Mouse (Mus musculus) embryonic facial prominence, embryonic 11.5 days (tissue): ENCODE measurements at regions not wholly inside any gene's neighbourhood (a gene's known extent, or its start where the extent isn't known, plus 50 kb on each side); places are given as distances from the start of the nearest gene placed in this dataset.
A peak's percentile ranks its signal among the peaks of the same experiment; 100 is the strongest.

ENCODE experiments used
- ATAC-seq: fragments of 200-750 bp; cut with Nextera tagmentation; replicated peaks from 2 replicates; pipeline ENCODE4 v1.8.0; 2017; ENCODE audit warnings: low read depth; ENCODE audit not compliant: insufficient number of reproducible peaks, low FRiP score, low TSS enrichment
- DNase-seq: peaks from one replicate; pipeline ENCODE4 v3.0.0-alpha.2; 2015; ENCODE audit warnings: low spot score
- H3K27ac ChIP-seq: fragments of 300-500 bp; sonication (generic); replicated peaks from 2 replicates; pipeline ENCODE4 v1.5.1; 2014; ENCODE audit warnings: mild to moderate bottlenecking, low read depth, low read length, control low read depth
- H3K27me3 ChIP-seq: fragments of 300-500 bp; sonication (generic); 2 replicates; pipeline ENCODE4 v1.6.1; 2014; ENCODE audit warnings: mild to moderate bottlenecking, low read length, moderate library complexity, mixed read lengths; ENCODE audit not compliant: control insufficient read depth, insufficient read depth
- H3K36me3 ChIP-seq: fragments of 300-500 bp; sonication (generic); replicated peaks from 2 replicates; pipeline ENCODE4 v1.6.1; 2014; ENCODE audit warnings: low read depth, mild to moderate bottlenecking, low read length, moderate library complexity, mixed read lengths; ENCODE audit not compliant: control insufficient read depth, insufficient read depth
- H3K4me1 ChIP-seq: fragments of 300-500 bp; sonication (generic); 2 replicates; pipeline ENCODE4 v1.6.1; 2014; ENCODE audit warnings: low read length, mixed read lengths; ENCODE audit not compliant: control insufficient read depth, insufficient read depth
- H3K4me2 ChIP-seq: fragments of 300-500 bp; sonication (generic); 2 replicates; pipeline ENCODE4 v1.6.1; 2014; ENCODE audit warnings: low read depth, mild to moderate bottlenecking, control low read depth, low read length, moderate library complexity
- H3K4me3 ChIP-seq: fragments of 300-500 bp; sonication (generic); 2 replicates; pipeline ENCODE4 v1.5.1; 2014; ENCODE audit warnings: low read depth, low read length, control low read depth
- H3K9ac ChIP-seq: fragments of 300-500 bp; sonication (generic); replicated peaks from 2 replicates; pipeline ENCODE4 v1.6.1; 2014; ENCODE audit warnings: mild to moderate bottlenecking, control low read depth, low read length
- H3K9me3 ChIP-seq: fragments of 300-500 bp; sonication (generic); replicated peaks from 2 replicates; pipeline ENCODE4 v1.6.1; 2016; ENCODE audit warnings: mild to moderate bottlenecking, low read length, inconsistent platforms, mixed read lengths; ENCODE audit not compliant: control insufficient read depth
- WGBS: fragments of 180-500 bp; shearing (Covaris S2); extraction: QIAGEN DNeasy Blood & Tissue Kit; methylation state at CpG from one replicate; pipeline ENCODE4 v1.1.7; 2014; 5-methylcytosine and 5-hydroxymethylcytosine counted together

DNA sequence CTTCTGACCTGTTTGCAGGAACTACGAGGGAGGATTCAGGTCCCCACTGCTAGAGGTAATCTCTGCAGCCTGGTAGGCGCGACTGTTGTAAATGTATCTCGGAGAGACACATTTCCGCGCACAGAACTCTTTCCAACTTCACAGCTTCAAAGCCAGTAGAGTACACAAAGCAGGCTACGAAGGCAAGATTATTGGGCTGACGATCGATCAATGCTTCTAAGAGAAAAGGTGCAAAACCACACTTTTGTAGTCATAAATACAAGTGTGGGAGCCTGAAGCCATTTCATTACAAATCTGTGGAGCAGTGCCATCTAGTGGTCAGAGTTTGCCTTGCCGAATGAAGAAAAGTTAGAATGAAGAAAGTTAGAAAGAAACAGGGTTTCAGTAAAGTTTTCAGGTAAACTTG lies 118.9 kb upstream of the Zc3h12c start:
- no peak overlapping the region for H3K27ac ChIP-seq
- 8% methylated on average over 10 of the region's 10 CpGs for WGBS
- peak; percentile 87 for DNase-seq

DNA sequence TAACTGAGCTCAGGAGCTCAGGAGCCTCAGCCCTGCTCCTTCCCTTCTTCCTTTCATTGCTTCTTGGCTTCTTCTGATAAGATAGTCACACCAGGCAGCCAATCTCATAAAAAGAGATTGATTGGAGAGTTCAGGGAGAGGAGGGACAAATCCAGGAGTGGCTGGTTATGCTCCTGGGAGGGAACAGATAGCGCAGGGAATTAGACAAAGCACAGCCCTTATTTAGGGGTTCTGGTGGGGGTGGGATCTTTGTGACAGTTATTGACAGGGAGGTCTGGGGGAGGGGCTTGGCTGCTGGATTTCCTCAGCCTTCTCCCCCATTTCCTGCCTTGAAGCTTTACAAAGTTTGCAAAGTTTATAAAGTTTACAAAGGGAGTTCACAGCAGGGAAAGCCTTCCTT lies 117.7 kb upstream of the Zc3h12c start:
- Histone ChIP-seq H3K9ac (no peak overlapping the region), H3K36me3 (no peaks in the 10 kb centered on the region), H3K4me1 (no peaks in the 10 kb centered on the region), H3K4me2 (no peak overlapping the region), H3K4me3 (no peak overlapping the region), H3K27ac (no peak overlapping the region), H3K9me3 (no peaks in the 10 kb centered on the region), H3K27me3 (no peaks in the 10 kb centered on the region)
- WGBS: 16% methylated on average over 1 of the region's 1 CpGs
- DNase-seq (no peak), ATAC-seq (no peak)

More for the DNA sequence above, 118.9 kb upstream of the Zc3h12c start:
- H3K36me3 ChIP-seq: no peaks in the 10 kb centered on the region
- 0 out of 2 replicates have a peak overlapping the region, but pooled peaks have one; percentile 18 for H3K9ac ChIP-seq
- H3K4me1 ChIP-seq: no peaks in the 10 kb centered on the region
- H3K9me3 ChIP-seq: no peaks in the 10 kb centered on the region
- no peak for ATAC-seq
- peak overlapping the region; percentile 14; the same call in 1 of the 2 replicates for H3K4me3 ChIP-seq
- peak overlapping the region; percentile 38; the same call in 1 of the 2 replicates for H3K4me2 ChIP-seq
- H3K27me3 ChIP-seq: no peaks in the 10 kb centered on the region

DNA sequence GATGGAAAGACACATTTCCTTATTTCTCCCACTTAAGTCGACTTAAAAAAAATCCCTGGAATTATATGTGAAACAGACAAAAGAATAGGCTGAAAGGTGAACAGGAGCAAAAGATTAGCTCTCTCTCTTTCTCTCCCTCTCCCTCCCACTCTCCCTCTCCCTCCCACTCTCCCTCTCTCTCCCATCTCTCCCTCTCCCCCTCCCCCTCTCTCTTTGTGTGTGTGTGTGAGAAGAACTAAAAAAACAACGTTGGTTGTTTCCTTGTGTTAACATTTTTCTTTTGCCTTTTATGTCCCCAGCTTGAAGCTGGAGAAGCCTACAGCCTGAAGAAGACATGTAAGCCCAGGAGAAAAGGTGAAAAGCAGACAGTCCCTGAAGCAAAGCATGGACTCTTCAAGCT lies 115.2 kb upstream of the Zc3h12c start:
- Histone ChIP-seq H3K27ac (no peak overlapping the region), H3K9ac (no peak overlapping the region), H3K9me3 (no peaks in the 10 kb centered on the region), H3K4me2 (no peak overlapping the region), H3K36me3 (no peaks in the 10 kb centered on the region), H3K4me1 (no peaks in the 10 kb centered on the region), H3K27me3 (no peaks in the 10 kb centered on the region), H3K4me3 (no peak overlapping the region)
- WGBS: 22% methylated on average over 2 of the region's 2 CpGs
- no peak for DNase-seq
- ATAC-seq: no peak

DNA sequence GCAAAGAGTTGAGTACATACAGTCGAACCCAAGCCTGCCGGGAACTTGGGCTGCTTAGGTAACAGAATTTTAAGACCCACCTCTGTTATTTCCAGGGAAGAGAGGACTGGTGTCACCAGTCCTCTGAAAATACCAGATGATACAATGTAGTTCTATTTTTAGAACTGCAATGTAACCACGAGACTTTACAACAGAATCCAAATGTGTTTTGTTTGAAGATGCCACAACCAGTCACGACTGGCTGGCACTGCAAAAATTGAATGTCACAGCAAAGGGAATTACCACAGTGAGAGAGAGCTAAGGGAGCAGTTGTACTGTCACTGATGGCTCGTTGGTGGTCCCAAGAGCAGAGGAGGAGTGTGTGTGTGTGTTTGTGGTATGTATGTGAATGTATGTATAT lies 112.6 kb upstream of the Zc3h12c start:
- Histone ChIP-seq H3K9ac (no peak overlapping the region), H3K4me1 (no peaks in the 10 kb centered on the region), H3K4me2 (no peak overlapping the region), H3K27ac (no peak overlapping the region), H3K9me3 (no peaks in the 10 kb centered on the region), H3K4me3 (no peak overlapping the region), H3K27me3 (no peaks in the 10 kb centered on the region), H3K36me3 (no peaks in the 10 kb centered on the region)
- 74% methylated on average over 5 of the region's 5 CpGs for WGBS
- ATAC-seq (no peak), DNase-seq (no peak)

DNA sequence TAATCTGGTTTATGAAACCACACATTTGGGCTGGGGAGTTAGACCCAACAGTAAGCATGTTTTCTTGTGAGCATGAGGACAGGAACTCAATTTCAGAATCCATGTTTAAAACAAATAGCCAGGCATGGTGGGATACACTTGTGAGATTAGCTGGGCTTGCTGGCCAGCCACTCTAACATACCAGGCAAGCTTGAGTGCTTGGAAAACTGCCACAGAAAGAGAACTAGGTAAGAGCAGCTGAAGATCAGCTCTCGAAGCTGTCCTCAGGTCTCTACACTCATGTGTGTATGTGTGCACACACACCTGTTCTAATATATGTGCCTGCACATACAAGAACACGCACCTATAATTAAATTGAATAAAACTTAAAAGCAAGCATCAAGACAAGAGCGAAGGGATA lies 112.2 kb upstream of the Zc3h12c start:
- no peaks in the 10 kb centered on the region for H3K9me3 ChIP-seq
- H3K4me3 ChIP-seq: no peak overlapping the region
- no peaks in the 10 kb centered on the region for H3K36me3 ChIP-seq
- DNase-seq (no peak), ATAC-seq (no peak)
- no peak overlapping the region for H3K4me2 ChIP-seq
- no peaks in the 10 kb centered on the region for H3K4me1 ChIP-seq
- H3K27me3 ChIP-seq: no peaks in the 10 kb centered on the region
- WGBS: 91% methylated on average over 3 of the region's 3 CpGs
- H3K27ac ChIP-seq: no peak overlapping the region
- no peak overlapping the region for H3K9ac ChIP-seq

DNA sequence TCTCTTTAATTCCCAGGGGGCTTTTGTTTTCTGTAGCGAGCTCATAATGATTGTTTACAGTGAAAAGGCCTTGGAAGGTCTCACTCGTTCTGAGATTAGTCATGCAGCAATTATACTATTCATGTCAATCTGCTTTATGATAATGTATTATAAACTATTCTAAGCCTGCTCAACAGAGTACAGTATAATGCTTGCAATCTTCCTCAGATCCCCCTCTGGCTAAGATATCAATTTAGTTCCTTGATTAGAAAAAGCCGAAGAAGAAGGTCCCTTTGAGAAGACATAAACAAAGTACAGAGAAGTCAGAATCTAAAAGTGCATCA lies 110.3 kb upstream of the Zc3h12c start:
- Histone ChIP-seq H3K4me2 (no peak overlapping the region), H3K4me3 (no peak overlapping the region)
- WGBS: 41% methylated on average over 3 of the region's 3 CpGs

DNA sequence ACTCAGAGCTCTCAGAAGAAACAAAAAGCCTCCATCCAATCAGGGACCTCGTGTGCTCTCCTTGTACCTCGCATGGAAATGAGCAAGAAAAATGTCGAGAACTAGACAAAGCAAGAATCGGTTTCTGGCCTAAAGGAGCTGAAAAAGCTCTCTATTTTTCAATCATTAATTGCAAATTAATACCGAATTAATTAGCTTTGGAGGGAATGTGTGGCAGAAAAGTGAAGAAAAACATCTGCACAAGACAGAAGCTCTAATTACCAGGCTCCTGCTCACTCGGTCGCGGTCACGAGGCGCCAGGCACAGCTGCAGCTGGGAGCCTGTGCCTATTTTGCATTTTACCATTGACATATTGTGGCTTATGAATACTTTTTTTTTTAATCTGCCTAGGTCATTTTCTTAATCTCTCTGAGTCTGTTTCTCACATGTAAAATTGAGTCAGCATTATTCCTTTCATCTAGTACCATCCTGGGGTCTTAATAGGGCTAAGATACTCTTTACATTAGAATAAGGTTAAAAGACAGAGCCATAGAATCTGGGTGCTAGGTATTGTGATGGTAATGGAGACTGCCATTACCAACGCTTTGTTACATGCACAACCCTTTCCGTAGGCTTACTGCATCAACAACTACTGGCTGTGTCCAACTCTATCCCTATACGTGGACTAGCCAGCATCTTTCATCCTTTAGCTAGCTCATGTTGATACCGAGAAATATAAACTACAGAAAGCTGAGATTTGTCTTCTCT lies 109.8 kb upstream of the Zc3h12c start:
- DNase-seq (peak; percentile 42), ATAC-seq (no peak)
- H3K9me3 ChIP-seq: no peaks in the 10 kb centered on the region
- WGBS: 35% methylated on average over 14 of the region's 14 CpGs
- H3K4me3 ChIP-seq: no peak overlapping the region
- no peaks in the 10 kb centered on the region for H3K4me1 ChIP-seq
- H3K27ac ChIP-seq: no peak overlapping the region
- no peak overlapping the region for H3K4me2 ChIP-seq
- no peaks in the 10 kb centered on the region for H3K36me3 ChIP-seq
- no peaks in the 10 kb centered on the region for H3K27me3 ChIP-seq
- H3K9ac ChIP-seq: no peak overlapping the region

More for the DNA sequence above, 110.3 kb upstream of the Zc3h12c start:
- ATAC-seq (no peak), DNase-seq (no peak)
- Histone ChIP-seq H3K27ac (no peak overlapping the region), H3K9me3 (no peaks in the 10 kb centered on the region), H3K36me3 (no peaks in the 10 kb centered on the region), H3K27me3 (no peaks in the 10 kb centered on the region), H3K9ac (no peak overlapping the region), H3K4me1 (no peaks in the 10 kb centered on the region)

- H3K4me2 ChIP-seq: no peak overlapping the region
- ATAC-seq (no peak), DNase-seq (no peak)
- H3K36me3 ChIP-seq: no peaks in the 10 kb centered on the region
- no peak overlapping the region for H3K4me3 ChIP-seq
- no peak overlapping the region for H3K27ac ChIP-seq
- no peaks in the 10 kb centered on the region for H3K27me3 ChIP-seq
- WGBS: 75% methylated on average over 3 of the region's 3 CpGs
- no peaks in the 10 kb centered on the region for H3K4me1 ChIP-seq
- H3K9me3 ChIP-seq: no peaks in the 10 kb centered on the region
- H3K9ac ChIP-seq: no peak overlapping the region
Measured at GRCm38 (mm10) chr9:52273994-52274393, 105.6 kb upstream of the Zc3h12c start.
